Mouse (Mus musculus) urinary bladder, adult 2 months (tissue): ENCODE results near the gene Rora. TPM values are rescaled to one million over a fixed set of nuclear protein-coding genes. Genes with fewer than 3 reads are reported as not detected.

Experiments used
- DNase-seq: peaks from one replicate; pipeline ENCODE4 v3.0.0; 2022; ENCODE audit warnings: low spot score
- polyA plus RNA-seq: library from polyadenylated mRNA; depleted of rRNA; stranded (reverse); fragments of >200 nt; gene quantifications from 2 replicates; pipeline ENCODE4 v1.2.3, GENCODE M21; 2012

Rora gene
- polyA plus RNA-seq, 1 experiment: 12.2 TPM

DNA sequence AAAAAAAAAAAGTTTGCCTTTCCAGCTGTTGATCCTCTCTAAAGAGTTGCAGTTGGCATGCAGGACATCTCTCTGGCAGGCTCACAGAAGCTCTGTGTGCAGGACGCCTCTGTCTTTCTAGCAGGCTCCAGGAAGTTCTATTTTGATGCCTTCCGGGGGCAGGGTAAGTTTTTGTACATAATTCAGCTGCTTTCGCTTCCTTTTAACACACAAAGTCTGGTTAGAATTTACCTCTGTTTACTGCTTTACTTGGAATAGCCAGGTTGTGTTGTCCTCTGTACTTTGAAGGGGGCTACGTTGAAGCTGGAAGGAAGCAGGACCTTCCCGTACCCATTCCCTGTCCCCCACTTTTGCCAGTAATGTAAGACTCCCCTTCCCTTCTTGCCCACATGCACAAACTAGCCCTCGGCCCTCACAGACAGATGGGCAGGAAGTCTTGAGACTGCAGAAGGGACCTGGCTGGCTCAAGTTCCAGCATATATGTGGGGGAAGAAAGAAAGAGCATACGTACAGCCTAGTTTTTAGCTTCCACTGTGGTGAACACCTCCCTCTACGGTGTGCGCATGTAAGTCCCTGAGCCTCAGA is 231.0 kb downstream of the Rora start:
- DNase-seq: no peak

DNA sequence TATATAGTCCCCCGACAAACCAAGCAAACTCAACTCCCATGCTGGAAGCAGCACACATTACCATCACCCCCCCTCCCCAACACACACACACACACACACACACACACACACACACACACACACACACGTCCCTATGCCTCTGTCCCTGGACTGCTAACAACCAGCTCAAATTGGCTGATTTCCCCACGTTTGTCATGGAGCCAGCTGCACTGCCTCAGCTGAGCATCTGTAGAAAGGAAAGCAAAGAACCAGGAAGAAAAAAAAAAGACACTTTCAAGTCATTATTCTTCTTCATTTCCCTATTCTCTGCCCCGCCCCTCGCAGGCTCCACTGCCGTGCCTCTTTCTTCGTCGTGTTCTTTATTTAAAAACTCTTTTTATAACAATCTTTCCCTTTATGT is 235.1 kb downstream of the Rora start:
- no peak for DNase-seq

DNA sequence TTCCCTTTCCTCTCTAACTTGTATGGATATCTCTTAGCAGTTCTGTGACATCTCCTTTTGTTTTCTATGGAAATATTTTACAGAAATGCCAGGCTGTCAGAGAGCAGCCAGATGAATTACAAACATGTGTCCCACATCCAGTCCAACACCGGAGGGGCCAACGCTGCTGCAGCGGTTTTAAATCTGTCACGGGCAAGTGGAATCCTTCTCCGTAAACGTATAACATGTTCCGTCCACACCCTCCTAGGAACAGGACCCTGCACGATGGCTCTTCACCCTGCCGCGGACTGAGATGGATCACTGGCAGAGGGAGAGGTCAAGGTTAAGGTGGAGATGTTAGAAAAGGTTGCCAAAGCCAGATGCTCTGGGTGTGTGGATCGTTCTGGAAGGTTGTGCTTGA is 237.8 kb downstream of the Rora start:
- no peak for DNase-seq

DNA sequence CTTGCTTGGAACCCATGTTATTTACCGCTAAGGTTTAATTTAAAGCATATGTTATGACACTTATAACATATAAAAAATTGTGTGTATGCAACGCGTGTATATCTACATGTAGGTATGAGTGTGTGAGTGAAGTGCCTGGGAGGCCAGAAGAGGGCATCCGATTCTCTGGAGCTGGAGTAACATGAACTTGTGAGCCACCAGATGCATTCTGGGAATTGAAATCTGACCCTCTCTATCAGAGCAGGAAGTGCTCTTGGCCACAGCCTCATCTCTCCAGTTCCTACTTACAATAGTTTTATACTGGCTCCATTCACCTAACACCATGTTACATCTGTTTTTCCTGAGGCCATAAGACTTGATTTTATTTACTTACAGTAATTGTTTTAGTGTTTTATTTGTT is 238.8 kb downstream of the Rora start:
- DNase-seq: no peak

DNA sequence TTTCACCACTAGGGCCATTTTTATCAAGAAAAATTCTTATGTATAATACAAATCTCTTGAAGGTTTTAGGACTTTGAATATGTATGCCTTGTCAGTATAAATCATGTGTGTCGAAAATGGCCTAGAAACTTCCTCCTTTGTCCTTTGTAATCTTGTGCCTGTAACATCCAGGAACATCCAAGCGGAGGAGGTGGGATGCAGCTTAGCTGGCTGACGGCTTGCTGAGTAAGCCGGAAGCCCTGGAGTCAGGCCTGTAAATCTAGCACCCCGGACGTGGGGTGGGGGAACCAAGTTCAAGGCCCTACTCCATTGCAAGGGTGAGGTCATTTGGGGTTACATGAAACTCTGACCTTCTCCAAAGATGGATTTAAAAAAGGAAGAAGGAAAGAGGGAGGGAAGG is 239.3 kb downstream of the Rora start:
- no peak for DNase-seq

DNA sequence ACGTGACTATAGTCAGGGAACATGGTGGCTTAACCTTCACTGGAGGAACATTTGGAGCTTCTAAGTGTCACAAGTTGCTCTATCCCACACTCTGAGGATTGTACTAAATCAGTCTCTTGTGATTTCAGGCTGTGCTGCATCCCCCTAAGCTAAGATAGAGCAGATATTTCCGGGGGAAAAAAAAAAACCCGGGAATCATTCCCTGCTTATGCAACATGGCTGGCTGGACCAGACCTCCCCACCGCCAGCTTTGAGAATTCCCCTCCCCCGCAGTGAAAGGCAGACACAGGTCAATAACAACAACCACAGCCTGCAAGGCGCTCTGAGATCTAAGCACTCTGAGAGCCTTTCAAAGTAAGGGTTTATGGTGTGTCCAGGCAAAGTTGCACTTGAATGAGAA is 244.7 kb downstream of the Rora start:
- no peak for DNase-seq

DNA sequence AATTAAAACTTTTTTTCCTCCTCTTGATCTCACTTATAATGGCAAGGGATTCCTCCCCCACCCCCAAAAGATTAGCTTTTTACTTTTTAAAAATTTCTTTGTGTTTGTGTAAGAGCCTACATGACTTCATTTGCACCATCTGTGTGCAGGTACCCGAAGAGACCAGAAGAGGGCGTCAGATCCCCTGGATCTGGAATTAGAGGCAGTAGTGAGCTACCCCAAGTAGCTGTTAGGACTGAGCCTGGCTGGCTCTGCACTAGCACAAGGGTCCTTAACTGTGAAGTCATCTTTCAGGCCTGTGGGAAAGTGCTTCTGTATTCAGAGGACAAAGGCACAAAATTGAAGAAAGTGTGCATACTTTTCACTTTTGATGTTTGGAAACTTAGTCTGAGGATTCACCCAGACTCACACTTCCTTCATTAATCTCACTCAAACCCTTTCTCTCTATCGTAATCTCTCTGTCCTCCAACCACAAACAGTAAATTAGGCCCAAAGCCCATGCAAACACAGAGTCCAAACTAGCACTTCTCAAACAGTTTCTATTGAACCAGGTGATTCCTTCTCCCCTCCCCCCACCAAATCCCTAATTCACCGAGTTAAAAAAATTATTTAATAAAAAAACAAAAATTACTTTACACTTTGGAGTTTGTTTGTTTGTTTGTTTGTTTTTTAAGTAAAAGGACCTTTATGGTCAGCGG is 246.1 kb downstream of the Rora start:
- no peak for DNase-seq

DNA sequence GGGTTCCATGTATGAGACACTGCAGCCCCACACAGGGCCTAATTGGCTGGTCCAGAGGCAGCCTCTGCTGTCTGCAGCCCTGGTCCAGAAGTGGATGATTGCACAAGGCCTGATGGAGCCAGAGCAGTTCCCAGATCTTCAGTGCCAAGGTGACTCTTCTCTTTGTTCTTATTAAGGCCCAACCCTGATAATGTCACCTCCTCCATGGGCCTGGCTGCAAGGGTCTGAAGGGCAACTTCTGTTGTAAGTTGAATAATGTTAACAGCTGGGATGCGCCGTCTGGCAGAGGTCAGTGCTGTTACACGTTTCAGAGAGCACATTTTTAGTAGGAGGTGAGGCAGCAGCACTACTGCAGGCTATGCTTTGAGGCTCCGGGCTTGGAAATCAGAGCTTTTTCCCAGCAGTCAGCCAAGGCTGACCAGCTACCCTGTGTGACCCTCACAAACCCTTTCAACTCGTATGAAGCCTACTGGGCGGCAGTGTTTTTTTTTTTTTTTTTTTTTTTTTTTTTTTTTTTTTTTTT is 252.8 kb downstream of the Rora start:
- DNase-seq: no peak

DNA sequence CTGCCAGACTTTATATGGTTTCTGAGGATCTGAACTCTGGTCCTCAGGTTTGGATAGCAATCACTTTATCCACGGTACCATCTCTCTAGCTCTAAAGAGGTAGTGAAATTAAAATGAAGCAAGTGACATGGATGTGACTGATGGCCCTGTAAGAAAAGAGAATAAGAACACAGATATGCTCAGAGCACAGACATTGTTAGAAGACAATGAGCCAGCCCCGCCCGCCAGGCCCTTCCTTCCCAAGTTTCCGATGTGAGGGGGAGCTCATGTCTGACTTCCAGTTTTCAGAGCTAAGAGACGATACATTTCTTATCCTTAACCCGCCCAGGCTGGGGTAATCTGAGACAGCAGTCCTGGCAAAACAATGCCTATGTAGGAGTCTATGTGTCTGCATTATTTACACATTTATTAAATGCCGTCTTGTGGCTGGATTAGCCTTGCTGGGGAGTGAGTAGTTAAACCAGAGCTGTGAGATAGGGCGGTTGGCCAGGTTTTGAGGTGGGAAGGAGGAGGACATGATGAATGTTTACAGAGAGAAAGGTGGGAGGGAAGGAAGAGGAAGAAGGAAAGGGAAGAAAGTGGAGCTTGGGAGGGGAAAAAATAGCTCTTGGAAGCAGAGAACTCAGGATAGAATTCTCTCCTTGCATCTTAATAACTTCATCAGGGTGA is 259.0 kb downstream of the Rora start:
- no peak for DNase-seq

DNA sequence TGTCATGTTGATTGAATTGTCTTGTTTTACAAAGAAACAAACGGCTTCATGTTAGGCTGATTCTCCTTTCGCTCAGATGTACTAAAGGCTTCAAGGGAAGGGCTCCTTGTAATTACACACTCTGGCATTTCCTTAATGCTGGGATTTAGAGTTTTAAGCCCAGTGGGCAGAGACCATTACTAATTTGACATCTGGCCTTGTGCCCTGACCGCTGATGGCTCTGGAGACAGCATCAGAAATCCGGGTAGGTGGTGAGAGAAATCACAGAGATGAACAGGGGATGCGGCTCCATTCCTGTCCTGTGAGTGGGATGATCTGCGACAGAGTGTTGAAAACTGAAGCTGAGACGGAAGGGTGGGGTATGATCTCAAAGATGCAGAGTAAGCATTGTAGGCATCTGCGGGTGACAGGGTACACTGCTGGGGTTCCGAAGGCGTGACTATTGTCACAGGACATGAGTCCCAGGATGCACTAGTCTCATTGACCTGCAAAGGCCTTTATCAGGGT is 259.7 kb downstream of the Rora start:
- DNase-seq: no peak

DNA sequence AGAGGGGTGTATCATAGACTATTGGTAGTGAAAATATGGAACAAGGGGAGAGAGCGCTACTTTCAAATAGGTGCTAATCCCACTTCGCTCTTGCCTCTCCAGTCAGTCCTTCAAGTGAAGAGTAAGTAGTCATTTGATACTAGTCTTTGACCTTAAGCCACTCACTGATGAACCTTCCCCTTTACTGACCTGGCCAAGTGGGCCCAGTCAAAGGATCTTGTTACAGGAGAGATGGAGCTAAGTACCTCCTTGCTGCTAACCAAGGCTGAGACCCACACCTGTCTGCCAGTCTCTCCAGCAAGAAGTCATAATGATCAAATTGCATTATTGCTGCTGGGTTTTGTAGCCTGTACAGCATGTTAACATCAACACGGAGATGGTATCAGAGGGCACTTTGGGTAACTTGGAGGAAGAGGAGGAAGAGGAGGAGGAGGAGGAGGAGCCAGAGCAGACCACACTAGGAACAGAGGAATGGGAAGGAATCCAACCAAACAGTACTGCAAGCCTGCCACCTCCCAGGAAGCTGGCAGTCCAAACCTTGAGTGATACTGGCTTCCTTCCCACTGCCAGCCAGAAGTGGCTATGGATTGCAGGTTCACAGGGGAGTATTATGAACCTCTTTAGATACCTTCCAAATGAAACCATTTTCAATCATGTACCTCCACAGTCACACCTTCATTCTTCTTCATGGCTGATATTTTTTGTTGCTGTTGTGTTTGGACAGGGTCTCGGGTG is 261.1 kb downstream of the Rora start:
- DNase-seq: no peak

DNA sequence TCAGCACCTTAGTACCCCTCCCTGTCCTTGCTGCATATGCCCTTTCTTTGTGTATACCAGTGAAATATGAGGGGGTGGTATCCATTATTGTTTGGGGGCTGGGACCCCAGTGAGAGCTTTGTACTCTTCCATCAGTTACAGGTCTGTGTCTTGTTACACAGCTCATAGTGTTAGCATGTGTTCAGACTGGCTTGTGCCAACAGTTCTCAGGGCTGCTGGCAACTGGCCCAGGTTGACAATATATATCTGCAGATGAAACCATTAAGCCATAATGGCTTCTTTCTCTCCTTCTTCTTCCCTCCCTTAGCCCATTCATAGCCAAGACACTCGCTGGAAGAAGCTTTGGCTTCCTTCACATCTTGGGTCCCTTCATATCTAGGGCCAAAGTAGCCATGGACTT is 263.2 kb downstream of the Rora start:
- no peak for DNase-seq

DNA sequence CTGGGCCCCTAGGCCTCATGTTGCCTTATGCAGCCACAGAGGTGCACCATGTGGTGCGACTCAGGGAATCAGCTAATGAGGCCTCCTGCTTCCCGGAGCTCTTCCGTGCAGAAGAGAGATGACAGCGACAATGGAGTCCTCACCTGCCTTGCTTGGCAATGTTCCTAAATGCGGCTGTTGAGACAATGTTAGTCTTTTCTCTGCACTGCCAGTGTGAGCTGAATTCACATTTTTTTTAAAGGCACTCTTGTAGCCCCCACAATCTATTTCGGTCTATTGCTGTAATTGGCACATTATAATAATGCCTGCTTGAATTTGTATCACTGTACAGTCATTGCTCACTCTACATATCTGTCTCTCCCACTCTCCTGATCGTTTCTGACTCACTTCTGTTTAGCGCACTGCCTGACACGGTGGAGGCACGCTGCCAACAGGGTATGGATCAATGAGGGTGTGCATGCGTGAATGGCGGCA is 269.6 kb downstream of the Rora start:
- no peak for DNase-seq

DNA sequence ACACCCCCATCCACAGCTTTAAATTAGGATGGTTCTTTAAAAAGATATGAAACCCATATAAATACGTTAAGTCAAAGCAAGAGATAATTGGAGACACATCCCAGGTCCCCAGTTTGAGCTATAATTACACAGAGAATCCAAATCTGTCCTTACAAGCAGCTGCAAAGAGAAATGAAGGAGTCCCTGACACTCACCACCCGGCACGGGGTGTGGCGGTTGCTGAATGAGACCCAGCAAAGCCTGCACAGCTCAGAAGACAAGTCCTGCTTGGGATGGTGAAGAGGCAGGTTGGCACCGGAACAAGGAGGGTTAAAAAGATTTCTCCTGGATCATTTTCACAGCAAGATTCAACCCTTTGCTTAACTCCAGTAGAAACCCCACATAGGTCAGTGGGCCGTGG is 272.8 kb downstream of the Rora start:
- DNase-seq: no peak

DNA sequence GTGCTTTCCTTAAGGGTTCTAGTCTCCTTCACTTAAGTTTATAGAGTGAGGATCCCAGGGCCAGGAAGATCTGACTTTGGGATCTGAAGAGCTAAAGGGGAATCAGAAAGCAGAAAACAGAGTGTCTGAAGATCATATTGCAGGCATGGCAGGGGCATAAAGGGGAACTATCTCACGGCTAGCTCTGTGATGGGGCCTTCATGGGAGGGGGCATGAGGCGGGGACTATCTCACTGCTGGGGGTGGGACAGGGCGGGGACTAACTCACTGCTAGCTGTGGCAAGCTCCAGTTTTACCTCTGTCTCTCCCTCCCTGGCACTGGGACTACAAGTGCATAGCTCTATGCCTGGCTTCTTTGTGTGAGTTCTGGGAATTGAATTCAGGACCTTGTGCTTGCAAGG is 279.6 kb downstream of the Rora start:
- no peak for DNase-seq

DNA sequence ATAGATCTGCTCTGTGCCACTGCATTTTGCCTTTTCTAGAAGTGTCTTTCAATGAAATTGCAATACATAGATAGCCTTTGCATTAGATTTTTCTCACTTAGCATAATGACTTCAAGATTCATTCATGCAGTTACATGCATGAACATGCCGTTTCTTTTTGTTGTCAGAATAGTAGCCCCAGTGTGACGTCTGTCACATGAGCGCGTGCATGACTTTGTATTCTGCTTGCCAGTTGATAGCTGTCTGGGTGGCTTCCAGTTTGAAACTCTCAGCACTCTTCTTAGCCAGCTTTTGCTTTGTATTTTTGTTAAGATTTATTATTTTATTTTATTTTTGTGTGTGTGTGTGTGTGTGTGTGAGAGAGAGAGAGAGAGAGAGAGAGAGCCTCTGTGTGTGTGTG is 280.7 kb downstream of the Rora start:
- no peak for DNase-seq

DNA sequence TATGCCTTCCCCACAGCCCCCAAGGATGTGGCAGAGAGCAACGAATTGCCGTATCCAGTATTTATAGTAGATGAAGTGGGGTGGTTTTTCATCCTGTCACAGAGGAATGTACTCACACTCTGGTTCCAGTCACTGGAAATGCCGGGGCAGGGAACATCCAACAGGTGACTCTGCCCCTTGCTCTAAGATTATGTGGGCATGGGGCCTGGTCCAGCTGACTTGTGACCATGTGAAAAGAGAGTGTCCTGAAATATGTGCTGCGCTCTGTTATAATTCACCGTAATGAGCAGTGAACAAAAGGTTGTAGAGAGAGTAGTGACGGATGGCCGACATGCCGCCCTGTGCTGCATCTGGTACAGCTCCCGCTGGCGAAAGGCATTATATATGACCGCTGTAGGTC is 282.0 kb downstream of the Rora start:
- no peak for DNase-seq

DNA sequence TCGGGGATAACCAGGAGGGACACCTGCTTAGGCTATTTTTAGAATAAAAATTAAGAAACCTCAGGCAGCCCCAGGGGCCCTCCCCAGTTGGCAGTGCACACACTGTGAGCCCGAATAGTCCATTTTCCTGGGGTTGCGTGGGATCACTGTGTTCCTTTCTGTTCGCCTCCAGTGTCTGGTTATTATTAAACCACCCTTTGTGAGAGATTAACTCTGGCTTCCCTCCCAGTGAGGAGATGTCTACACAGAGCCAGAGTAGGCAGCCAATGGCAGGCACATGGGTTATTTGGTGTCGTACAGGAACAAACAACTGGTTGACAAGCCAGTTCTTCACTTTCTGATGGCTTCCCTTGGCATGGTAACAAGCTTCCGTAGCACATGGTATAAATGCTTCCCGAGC is 287.5 kb downstream of the Rora start:
- DNase-seq: no peak

DNA sequence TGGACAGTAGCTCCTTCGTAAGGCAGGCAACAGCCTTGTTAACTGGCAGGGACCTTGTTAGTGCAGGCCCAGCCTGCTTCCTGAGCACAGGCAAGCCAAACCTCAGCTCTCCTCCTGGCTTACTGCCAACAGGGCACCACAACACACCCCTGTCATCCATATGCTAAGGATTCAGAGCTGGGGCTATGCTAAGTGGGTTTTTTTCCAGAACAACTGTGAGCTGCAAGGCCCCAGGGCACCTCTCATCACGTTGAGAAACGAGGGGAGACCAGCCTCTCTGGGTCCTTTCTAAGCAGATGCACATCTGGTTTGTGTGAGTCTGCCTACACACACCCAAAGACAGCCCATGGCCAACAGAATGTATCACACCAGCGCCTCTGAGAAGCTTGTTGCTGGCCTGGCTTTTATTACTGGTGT is 289.0 kb downstream of the Rora start:
- DNase-seq: no peak

DNA sequence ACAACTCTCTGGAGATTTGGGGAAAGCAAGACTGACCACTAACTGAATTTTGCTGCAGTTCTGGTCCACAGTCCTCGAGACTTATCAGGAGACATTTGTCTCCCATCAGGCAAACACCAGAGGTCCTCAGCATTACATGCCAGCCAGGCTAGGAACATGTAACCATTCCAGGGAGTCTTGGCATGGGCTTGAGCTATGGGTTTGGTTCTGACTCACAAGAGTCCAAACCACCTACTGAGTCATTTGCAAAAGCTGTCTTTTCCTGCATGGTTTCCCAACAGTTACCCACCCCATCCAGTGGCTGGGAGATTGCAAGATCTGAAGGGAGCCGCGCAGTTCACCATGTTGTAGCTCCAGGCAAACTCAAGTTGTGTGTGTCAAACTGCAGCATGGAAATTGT is 290.4 kb downstream of the Rora start:
- DNase-seq: no peak

DNA sequence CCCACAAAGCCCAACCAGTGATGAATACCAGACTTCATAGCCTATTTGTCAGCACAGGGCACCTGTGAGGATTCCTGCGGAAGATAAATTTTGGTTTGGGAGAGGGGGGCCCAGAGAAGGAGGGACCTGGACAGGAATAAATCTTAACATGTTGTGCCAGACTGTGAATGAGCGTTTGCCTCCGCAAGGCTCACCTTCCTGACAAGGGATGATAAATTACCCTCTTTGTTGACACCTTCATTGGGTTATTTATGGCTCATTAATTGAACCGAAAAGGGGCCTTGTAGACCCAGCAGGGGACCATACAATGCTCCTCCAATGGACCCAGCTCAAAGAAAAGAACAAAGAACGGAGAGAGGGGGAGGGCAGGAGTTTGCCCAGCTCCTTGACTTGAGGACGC is 294.1 kb downstream of the Rora start:
- DNase-seq: no peak

DNA sequence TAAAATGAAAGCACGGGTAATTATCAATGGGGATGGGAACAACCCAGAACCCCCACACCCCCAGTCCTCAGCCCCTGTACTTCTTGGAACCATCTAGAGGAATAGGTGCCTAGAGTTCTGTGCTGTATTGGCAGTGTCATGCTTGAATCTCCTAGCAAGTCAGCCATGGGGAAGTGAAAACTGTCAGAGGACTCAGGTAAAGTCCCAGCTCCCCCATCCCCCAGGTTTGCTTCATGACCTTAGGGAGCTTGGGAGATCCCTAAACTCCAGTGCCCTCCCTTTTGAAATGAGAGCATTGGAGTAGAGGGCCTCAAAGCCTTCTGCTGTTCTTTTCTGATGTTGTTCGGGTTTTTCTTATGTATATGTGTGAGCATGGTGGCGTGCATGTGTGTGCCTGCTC is 294.6 kb downstream of the Rora start:
- DNase-seq: no peak
